Mouse (Mus musculus) hindlimb bud, embryonic 11.5 days (tissue): ENCODE measurements around the gene Dgkz.

Experiments used
- DNase-seq: peaks from one replicate; pipeline ENCODE4 v3.0.0-alpha.2; 2012; ENCODE audit warnings: low read depth, low spot score; ENCODE audit errors: extremely low spot score

The Dgkz gene

DNA sequence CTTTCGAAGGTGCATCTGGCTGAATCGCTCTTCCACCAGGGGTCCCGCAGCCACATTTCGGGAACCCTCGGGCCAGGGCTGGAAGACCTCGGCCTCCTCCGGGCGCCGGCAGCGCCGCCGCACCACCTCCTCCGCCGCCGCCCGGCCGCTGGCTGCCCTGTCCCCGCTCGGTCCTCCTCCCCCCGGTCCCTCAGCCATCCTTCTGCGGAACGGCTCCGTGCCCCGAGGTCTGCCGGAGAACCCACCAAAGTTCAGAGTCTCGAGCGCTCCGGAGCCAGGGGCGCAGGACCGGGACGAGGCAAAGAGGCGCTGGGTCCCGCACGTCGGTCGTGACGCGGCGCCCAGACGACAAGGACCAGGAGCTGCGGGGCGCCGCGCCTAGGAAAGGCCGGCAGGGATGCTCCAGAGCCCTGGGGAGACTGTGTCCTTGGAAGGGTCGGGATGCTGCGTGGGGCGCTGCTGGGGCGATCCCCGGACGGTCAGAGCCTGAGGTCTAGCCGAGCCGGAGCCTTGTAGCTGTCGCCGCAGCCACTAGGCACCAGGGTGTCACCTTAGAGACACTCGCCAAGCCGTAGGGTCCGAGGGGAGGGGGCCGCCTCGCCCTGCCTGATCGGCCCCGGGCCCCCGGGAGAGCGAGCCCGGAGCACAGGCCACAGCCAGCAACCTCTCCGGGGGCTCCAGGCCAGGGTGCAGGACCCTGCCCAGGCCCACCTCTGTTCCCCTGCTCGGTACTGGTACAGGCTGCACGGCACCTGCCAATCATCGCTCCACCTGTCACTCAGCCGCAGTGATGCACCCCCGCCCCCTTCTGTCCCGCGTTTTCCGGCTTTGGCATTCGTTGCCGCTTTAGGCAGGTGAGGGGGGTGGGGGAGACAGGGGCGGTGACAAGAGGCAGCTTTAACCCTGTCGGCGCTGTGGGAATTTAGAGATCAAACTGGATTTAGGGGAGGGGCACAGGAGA lies at the start of gene Dgkz:
Gene Dgkz (minus strand): TSS at position 284 of the 961 bp plus-strand sequence.
- no peak for DNase-seq

DNA sequence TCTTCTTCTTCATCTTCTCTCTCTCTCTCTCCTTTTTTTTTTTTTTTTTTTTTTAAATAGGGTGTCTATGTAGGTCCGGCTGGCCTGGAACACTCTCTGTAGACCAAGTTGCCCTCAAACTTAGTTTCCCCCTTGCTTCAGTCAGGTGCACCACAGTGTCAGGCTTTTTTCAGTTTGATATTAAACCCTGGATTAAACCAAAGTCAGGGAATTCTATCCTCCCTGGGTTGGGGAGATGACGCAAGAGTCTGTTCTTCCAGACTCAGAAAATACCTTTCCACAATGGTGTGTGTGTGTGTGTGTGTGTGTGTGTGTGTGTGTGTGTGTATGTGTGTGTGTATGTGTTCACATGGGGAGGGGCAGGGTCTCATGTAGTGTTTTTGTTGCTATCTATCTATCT lies 49.5 kb upstream of the Dgkz start:
- no peak for DNase-seq

DNA sequence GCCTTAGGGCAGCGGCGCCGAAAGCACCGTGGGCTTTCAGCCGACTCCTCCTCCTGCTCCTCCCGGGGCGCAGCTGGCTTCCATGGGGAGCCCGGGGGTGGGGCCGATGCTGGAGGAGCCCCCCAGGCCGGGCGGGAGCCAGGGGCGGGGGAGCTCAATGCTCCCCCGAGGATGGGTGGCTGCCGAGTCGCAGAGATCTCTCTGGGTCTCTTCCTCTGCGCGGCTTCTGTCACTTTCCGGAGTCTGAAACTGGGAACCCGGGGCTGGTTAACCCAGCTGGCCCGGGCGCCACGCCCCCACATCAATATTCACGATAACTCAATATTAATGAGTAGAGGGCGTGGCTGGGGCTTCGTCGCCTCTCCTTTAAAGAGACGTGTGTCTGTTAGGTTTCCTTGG lies 48.6 kb upstream of the Dgkz start, which contains the start of gene Creb3l1:
Gene Creb3l1 (minus strand): TSS at position 229 of the 399 bp plus-strand sequence.
- no peak for DNase-seq

DNA sequence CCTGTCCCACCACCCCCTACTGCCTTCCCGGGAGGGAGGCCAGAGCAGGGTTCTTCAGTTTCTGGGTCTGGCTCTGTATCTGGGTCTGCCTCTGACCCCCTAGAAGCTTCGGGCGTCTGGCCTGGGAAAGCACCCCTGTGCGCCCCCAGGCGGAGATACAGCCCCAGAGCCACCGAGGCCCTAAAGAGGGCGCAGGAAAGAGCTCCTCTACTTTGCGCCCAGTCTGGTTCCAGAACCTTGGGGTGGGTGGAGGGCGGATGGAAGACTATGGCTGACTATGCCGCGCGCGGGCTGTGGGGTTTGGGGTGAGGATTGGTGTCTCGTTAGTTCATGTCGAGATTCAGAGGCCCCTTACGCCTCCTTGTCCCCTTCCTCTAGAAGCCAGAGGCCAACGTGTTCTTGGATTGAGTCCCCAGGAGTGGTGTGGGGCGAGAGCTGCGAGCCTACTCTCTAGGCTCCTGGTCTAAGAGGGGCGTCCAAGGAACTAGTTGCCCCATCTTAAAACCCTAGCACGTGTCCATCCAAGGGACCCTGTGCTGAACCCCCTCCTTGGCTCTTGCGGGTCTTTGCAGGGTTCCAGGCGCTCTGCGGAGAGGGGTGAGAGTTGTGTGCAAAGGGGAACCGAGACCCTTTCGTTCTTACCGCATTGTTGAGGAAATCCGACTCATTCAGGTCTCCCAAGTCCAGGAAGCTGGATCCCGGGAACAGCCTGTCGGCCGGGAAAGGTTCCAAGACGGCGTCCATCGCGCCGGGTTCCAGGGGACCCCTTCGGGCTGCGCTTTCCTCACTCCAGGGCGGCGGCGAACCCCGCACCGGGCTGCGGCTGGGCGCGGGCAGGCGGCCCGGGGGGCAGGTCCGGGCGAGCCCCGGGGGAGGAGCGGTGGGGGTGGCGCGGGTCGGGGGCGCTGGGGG lies 48.0 kb upstream of the Dgkz start:
- no peak for DNase-seq

DNA sequence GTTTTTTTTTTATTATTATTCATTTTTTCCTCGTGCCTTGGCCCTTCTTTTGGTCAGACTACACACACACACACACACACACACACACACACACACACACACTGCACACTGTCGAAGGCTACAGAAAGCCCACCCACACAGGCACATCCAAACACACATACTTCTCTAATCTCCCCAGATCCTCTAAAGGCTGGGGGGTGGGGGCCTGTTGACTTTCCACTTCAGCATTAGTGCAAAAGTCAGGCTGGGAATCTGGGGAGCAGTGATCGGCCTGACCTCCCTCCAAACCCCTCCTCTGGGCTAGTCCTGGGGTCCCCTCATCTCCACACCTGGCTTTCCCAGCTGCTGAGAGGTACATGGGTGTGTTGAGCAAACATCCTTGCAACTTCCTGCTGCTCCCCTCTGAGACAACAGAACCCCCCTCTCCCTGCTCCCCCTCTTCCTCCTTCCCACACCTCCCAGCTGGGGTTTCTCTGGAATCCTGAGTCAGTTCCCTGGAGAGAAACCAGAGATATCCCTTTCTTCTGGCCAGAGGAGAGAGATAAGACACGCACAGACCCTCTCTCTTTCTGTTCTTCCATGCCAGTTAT lies 45.1 kb upstream of the Dgkz start:
- no peak for DNase-seq

DNA sequence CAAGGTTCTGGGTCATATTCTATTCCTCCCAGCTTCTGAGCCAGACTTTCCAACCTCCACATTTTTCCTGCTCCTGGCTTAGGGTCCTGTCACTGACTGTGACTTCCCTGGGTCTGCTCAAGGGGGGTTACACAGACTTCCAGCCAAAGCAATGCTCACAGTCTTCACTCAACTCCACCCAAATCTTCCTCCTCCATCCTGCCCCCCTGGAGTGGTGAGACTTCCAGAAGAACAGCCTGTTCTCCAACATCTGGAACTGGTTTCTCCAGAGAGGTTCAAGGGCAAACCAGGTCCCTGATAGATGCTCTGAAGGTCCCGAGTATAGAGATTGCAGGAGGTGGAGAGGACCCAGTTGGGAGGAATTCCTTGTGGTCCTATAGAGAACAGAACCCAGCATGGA lies 41.8 kb upstream of the Dgkz start:
- no peak for DNase-seq

DNA sequence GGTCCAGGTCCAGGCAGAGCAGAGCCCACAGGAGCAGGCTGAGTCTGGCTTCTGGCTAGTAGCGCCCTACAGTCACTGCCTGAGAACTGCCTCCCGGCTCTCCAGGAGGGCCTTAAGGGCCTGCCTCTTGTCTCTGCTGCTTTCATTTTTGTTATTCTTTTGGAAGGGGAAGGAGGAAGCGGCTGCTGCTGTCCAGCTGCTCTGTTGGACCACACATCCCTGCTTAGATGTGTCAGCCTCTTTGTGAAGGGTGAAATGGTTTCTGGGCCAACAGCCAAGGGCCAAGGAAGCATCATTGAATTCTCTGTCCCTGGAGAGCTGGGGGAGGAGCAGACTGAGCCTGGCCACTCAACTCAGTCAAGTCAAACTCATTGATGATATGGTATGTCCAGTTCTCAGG lies 41.3 kb upstream of the Dgkz start:
- no peak for DNase-seq

DNA sequence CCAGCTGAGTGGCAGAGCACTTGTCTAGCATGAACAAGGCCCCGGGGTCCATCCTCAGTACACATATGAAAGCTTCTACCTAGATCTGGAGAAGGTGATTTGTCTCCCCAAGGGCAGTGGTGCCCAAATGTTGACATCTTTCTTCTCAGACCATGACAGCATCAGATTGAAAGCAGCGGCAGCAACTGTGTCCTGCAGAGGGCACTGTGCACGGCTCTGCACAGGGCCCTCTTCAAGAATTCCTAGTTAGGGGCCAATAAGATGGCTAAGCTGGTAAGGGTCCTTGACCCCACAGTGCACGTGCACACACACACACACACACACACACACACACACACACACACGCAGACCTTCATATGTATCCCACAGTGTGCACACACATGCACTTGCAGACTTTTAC lies 39.2 kb upstream of the Dgkz start:
- no peak for DNase-seq

DNA sequence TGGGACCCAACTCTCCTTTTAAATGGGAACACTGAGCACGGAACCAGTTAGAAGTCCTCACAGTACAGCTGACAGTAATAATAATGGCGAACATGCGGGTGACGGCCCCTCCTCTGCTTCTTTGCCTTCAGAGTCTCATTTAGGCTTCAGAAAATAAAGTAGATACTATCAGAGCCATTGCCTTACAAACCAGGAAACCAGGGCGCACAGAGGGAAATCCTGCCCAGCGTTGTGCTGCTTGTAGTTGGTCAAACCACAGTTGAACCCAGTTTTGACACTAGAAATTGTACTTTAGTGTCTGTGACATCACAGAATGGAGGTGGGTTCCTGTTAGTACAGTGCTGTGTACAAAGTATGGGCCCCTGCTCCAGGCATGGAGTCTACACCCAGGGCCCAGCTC lies 38.6 kb upstream of the Dgkz start:
- no peak for DNase-seq

DNA sequence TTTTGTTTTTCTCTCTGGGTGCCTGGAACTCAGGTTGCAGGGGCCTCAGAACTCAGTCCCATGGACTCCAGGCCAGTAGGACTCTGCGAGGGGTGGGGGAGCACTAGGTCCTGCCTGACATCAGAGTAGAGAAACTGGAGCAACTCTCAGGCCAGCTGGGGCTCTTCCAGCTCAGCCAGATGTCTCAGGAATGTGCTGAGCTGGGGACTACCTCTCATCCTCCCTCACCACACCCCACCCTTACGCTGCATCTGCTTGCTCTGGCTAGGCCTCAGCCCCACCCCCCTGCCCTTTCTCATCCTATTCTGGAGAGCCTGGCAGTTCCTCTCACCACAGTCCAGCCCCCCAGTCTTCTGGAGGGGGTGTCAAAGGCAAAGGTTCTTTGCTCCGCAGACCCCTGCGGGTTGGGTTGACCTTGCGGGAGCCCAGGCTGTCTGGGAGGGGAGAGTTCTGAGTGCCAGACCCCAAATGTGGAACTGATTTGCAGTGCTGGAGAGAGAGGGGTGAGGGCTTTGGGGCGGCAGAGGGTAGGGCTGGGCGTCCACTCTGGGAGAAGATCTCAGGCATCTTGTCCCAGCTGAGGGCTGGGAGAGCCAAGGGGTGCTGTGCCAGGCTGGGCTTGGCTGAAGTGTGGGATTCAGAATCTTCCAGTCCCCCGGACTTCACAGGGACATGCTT lies 37.2 kb upstream of the Dgkz start:
- no peak for DNase-seq

DNA sequence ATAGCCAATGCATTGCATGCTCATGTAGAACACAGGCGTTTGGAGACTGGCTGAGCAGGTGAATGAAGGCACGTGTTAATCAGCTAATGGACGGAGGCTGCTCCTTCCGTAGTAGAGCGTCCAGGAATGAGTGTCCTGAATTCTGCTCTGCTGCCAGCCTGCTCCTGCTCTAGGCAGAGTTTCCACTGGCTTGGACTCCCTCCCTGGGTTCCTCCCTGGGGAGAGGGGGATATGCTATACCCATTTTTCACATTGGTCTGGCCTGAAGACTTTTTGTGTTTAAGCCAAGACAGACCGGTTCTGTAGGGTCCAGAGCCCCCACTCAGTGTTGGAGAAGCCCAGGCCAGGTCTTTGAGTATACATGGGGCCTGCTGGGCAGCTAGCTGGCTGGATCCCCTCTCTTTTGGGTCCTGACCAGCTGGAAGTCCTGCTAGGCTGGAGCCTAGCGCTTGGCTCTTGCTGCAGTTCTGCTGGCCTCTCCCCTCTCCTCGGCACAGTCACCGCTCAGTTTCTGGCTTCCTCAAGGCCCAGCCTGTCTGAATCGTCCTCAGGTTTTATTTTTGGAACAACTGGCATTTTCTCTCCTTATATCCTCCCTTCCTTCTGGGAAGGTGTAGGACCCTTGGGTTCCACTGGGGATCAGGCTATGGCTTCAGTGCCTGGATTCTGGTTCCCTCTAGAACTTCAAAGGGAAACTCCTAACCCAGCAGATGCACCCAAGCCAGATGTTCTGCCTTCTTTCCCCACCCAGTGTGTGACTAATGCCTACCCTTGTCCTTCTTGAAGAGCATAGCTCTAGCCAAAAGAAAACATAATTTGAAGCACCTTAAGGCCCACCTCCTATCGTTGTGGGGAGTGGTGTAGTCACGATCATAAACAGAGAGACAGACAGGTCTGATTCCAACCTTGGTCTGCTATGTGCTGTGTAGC lies 36.0 kb upstream of the Dgkz start:
- DNase-seq, result no peak

DNA sequence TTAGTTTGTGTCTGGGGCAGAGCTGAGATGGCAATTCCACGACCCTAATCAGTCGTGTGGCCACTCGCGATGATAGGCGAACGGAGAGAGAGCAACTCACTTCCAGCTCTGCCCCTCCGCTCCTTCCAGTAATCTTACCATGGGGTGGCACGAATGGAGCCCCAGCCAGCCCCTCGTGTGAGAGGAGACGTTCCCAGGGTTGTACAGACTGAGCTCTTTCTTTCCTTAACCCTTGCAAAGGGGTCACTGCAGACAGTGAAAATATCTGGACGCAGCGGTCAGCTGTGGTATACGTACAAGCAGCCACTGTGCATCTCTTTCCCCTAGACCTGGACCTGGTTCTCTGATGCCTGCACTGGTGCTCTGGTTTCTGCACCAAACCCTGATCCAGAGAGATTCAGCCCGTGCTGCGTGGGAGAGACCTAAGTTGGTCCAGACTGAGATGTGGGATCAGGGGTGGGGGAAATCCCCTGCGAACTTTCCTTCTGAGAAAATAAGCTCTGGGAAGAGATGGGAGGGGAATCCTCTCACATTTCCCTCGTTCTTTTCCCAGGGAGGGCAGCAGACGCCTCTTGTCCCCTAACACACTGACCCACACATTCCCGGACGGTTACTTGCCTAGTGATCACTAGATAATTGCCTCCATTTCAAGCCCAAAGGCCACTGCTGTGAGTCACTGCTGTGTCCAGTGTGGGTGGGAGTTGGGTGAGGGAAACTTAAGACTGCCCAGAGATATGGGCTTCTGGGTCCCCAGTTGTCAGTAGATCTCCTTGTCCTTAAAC lies 33.1 kb upstream of the Dgkz start:
- DNase-seq, result no peak

DNA sequence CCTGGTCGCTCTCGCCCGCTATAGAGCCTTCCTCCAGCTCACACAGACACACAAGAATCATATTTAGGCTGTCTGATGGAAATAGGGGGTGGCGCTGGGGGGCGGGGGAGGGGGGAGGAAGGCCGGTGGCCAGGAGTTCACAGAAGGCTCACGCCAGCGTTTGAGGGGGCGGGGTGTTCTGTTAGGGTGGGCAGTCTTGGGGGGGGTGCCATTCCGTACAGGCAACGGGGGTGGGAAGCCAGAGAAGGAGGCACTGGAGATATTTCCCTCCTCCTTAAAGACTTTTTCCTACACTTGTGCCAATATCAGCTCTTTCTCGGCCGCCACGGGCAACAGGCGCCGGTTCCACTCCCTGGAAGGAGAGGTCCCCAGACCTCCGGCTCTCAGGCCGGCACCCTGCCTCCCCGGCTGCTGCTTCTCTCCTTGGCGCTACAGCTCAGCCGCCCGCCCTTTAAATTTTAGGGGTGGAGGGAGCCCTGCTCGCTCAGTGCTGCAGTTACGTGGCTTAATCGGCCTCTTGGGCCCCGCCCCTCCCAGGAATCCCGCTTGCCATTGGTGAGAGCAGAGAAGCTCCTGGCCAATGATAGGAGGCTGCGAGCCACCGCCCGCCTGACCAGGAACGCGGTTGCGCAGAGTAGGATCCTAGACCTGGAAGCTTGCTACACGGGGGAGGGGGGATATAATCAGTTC lies 32.4 kb upstream of the Dgkz start:
- DNase-seq, result peak; percentile 68

DNA sequence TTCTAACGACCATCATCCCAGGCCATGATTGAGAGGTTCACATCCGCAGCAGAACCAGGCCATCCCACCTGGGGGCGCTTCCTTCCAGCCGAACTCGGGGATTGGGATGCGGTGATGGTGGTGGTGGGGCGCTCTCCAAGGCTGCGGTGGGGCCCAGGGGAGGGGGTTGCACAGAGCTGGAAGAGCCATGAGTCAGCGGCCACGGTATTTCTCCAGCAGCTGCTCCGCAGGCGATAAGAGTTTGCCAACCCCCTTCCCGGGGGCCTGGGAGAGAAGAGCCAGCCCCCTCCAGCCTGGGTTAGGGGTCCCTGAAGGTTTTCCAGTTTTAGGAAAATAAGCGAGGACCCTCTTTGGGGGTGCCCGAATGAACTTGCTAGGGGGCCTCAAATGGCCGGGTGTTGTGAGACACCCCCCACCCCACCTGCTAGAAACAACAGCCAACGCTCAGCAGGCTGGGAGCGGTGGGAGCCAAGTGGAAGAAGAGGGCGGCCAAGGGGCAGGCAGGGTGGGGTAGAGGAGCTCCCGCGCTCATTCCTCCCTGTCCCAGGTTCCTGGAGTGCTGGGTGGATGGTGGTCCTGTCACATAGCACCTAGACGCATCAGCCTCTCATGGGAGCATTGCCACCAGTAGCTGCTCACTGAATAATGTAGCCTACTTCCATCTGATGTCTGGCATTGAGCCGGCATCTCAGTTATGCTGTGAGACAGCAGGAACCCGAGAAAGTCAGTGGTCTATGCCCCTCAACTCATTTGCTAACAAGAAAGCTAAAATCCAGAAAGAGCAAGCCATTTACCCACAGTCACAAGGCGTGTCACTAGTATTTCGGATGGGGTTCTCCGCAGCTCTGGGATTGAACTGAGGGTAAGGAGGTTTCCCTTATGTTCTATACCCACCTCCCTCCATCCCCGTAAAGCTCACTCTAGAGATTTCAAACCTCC lies 31.6 kb upstream of the Dgkz start:
- DNase-seq, result no peak

DNA sequence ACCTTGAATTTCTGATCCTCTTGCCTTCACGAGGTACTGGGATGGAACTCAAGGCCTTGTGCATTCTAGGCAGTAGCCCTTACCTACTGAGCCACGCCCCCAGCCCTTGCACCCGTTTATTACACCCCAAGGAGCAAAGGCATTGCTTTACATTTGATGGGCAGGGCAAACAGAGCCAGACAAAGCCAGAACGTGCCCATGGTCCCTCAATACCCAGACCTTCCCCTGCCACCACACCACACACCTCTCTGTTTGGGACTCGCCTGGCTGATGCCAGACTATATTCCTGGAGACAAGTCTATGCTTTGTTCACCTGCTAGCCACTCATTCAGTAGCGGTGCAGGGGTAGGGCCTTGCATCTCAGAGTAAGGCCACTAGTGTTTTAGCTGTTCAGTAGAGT lies 30.8 kb upstream of the Dgkz start:
- no peak for DNase-seq

DNA sequence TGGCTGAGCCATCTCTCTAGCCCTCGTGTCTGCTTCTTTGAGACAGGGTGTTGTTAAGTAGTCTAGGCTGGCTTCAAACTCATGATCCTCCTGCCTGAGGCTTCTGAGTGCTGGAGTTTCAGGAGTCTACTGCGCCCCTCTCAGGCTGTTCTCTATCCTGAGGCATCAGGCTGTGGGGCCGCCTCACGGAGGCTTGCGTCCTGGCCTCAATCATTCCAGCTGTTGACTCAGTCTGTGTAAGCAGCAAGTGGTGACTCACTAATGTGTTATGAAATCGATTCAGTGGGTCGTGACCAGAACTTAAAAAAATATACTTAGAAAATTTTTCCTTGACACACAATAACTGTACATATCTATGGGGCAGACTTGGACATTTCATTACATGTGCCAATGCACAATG lies 29.0 kb upstream of the Dgkz start:
- DNase-seq, result no peak

DNA sequence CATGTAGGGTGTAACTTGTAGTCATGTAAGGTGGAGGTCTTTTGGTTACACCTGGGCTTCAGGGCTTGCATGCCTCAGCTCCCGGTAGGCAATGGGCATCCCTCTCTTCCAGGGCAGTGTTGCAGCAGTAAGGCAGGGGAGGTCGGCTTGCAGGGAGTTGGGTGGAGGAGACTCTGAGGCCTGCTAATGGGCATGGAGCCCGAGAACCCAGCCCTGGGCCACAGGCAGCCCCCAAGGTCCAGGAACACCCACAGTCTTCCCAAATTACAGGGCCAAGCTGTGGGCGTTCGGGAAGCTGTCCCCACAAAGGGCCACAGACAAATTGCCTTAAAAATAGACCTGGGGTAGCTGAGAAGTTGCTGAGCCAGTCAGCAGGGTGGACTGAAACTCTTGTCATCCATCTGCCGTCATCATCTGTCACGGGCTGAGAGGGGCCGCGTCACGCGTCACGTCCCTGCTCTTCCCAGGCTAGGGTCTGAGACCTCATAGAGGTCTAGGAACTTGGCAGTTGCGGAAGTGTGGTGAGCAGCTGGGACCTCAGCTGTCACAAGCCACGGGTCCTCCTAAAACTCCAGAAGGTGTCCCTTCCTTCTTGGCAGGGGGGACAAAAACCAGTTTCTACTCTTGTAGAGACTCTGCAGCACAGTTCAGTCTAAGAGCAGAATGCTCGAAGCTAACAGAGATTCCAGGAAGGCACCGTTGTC lies 22.4 kb upstream of the Dgkz start:
- DNase-seq, result no peak
